Mouse (Mus musculus): ENCODE measurements around the gene Cby1.

DNA sequence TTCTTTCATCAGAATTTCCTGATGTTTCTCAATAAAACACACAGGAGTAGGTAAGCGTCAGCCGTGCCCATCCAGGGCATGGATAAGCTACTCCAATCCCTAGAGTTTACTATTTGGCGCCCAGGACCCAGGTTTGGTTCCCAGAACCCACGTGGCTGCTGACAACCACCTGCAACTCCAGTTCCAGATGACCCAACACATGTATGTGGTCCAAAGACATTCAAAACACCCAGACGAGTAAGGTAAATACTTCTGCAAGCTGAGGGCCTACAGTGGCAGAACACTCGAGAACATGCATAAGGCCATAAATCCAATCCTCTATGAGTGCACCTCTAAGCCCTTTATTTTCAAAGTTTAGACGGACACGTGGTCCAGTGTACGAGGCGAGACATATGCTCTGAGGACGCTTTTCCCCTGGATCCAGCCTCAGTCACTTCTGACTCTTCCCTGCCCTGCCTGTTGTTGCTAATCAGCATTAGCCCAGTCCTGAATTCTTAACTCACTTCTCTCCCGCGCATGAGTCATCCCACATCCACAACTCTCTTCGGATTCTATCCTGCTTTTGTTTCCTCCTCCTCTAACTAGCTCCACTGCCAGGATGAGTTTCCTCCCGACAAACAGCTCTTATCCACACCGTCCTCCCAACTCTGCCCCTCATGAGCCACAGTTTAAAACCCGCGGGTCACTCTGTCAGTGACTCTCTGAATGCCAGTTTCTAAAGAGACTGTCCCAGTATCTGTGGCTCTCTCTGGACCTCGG is 24.9 kb downstream of the Cby1 start:
- TF ChIP-seq EP300 (IDR thresholded peaks at IDR 0.05; ENCODE audit: low read depth): no peak
- no peak for TF ChIP-seq CTCF (IDR thresholded peaks at IDR 0.05; ENCODE audit: low read depth)

Data from liver, embryonic 14.5 days (tissue).